Mouse (Mus musculus) midbrain, postnatal 0 days (tissue): Measurements from ENCODE around the gene Fam110c. TPM values are rescaled to one million over a fixed set of nuclear protein-coding genes. Genes with fewer than 3 reads are reported as not detected.

Experiments used
- ATAC-seq: fragments of 200-750 bp; cut with Nextera tagmentation; 2 replicates; pipeline ENCODE4 v1.8.0; 2017; ENCODE audit warnings: moderate number of reproducible peaks, mild to moderate bottlenecking, moderate TSS enrichment, moderate library complexity; ENCODE audit not compliant: low FRiP score
- DNase-seq: peaks from one replicate; pipeline ENCODE4 v3.0.0-alpha.2; 2015; ENCODE audit warnings: low spot score
- H3K27ac ChIP-seq: fragments of 300-500 bp; sonication (generic); 2 replicates; pipeline ENCODE4 v1.5.1; 2014; ENCODE audit warnings: low read depth, mild to moderate bottlenecking, low read length, mixed read lengths
- H3K27me3 ChIP-seq: fragments of 300-500 bp; sonication (generic); 2 replicates; pipeline ENCODE4 v1.6.1; 2014; ENCODE audit warnings: low read length, control low read depth, mixed read lengths; ENCODE audit not compliant: insufficient read depth
- H3K36me3 ChIP-seq: fragments of 300-500 bp; sonication (generic); 2 replicates; pipeline ENCODE4 v1.6.1; 2014; ENCODE audit warnings: low read length, control low read depth, mixed read lengths; ENCODE audit not compliant: insufficient read depth
- H3K4me1 ChIP-seq: fragments of 300-500 bp; sonication (generic); 2 replicates; pipeline ENCODE4 v1.6.1; 2014; ENCODE audit warnings: mild to moderate bottlenecking, control low read depth, antibody characterized with exemption, low read length, mixed read lengths; ENCODE audit not compliant: insufficient read depth
- H3K4me2 ChIP-seq: fragments of 300-500 bp; sonication (generic); 2 replicates; pipeline ENCODE4 v1.6.1; 2014; ENCODE audit warnings: low read depth, mild to moderate bottlenecking, low read length, mixed read lengths; ENCODE audit not compliant: poor library complexity, severe bottlenecking
- H3K4me3 ChIP-seq: fragments of 300-500 bp; sonication (generic); 2 replicates; pipeline ENCODE4 v1.5.1; 2014; ENCODE audit warnings: low read depth, mild to moderate bottlenecking, low read length, moderate library complexity
- H3K9ac ChIP-seq: fragments of 300-500 bp; sonication (generic); replicated peaks from 2 replicates; pipeline ENCODE4 v1.6.1; 2014; ENCODE audit warnings: mild to moderate bottlenecking, low read length, moderate library complexity, mixed read lengths; ENCODE audit not compliant: poor library complexity, severe bottlenecking
- H3K9me3 ChIP-seq: fragments of 300-500 bp; sonication (generic); 2 replicates; pipeline ENCODE4 v1.6.1; 2016; ENCODE audit warnings: low read length, control low read depth
- CTCF ChIP-seq: IDR thresholded peaks from 2 replicates; pipeline ENCODE4 v1.5.1; 2016; ENCODE audit warnings: antibody characterized with exemption, mild to moderate bottlenecking
- WGBS: fragments of 180-500 bp; shearing (Covaris S2); extraction: QIAGEN DNeasy Blood & Tissue Kit; methylation state at CpG from one replicate; pipeline ENCODE4 v1.1.7; 2014; 5-methylcytosine and 5-hydroxymethylcytosine counted together
- polyA plus RNA-seq: library from polyadenylated mRNA; unstranded; fragments of >200 nt; fragmentation: Nextera tagmentation; extraction: Ambion mirVana; gene quantifications from 2 replicates; pipeline ENCODE4 v1.2.1, GENCODE M21; 2015
- total RNA-seq: library from RNA; depleted of rRNA; stranded (reverse); fragments of >200 nt; gene quantifications from 2 replicates; pipeline ENCODE4 v1.2.3, GENCODE M21; 2014; rRNA removed

Gene Fam110c
- total RNA-seq (not detected in 2 replicates), polyA plus RNA-seq (0.22 and 0.31 TPM in 2 replicates)

DNA sequence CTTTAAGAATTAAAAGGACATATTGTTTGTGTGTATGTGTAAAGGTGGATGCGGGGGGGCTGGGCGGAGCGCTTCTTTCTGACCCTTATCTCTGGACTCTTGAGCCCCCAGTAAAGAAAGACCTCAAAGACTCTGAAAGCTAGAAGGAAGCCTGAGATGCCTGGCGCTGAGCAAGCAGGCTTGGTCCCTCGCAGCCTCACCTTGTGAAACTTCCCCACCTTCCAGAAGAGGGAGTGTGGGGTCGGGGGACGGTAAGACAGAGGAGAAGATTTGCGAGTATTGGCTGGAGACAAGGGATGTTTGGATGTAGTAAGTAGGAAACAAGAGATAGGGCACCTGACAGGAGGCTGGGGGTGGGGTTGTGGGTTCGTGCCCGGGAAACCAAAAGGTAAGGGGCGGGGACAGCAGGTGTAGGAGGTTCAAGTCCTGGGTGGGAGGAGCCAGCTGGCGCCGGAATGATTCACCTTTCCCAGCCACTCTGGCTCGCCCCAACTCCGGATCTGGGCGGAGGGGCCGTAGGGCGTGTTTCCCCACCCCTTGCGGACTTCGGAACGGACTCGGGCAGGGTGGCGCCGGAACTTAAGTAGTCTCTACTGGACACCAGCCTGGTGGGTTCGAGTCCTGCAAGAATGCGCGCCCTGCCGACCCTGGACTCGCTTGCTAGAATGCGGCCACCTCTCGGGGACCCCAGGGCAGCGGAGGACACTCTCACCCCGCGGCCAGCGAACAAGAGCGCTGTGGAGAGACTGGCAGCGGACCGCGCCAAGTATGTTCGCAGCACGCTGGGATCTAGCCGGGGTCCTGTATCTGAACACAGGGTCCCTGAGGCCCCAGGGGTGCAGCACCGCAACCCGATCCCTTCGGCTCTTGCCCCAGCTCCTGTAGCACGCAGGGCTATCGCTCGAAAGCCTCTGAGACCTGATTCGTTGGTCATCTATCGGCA is at the start of gene Fam110c:
Gene Fam110c, plus strand, starts transcription at position 450 of the 943 bp plus-strand sequence.
- no peaks in the 10 kb centered on the region for H3K36me3 ChIP-seq
- H3K4me1 ChIP-seq, result no peaks in the 10 kb centered on the region; the same call in 1 of the 2 replicates
- H3K27ac ChIP-seq, result no peak within 1 kb of the TSS
- H3K4me3 ChIP-seq, result peak within 1 kb of the TSS; percentile 36
- DNase-seq (no peak), ATAC-seq (peak; percentile 55)
- TF ChIP-seq CTCF, result peak; percentile 43
- no peak within 1 kb of the TSS for H3K9ac ChIP-seq
- H3K9me3 ChIP-seq, result no peaks in the 10 kb centered on the region
- peak within 1 kb of the TSS; percentile 62 for H3K4me2 ChIP-seq
- peaks cover 32% of the 10 kb centered on the region for H3K27me3 ChIP-seq
- WGBS, result 2% methylated on average over 50 of the region's 50 CpGs

GRCm38 (mm10) chr12:31026423-31026822 is 47.2 kb upstream of the Fam110c start:
- WGBS, result 76% methylated on average over 7 of the region's 7 CpGs
- TF ChIP-seq CTCF, result no peak
- H3K9ac ChIP-seq, result no peak overlapping the region
- no peaks in the 10 kb centered on the region for H3K36me3 ChIP-seq
- H3K4me1 ChIP-seq, result no peaks in the 10 kb centered on the region
- H3K9me3 ChIP-seq, result no peaks in the 10 kb centered on the region
- peak; percentile 1 for DNase-seq
- no peak for ATAC-seq
- H3K27ac ChIP-seq, result no peak overlapping the region
- no peaks in the 10 kb centered on the region for H3K27me3 ChIP-seq
- no peak overlapping the region for H3K4me3 ChIP-seq
- H3K4me2 ChIP-seq, result no peak overlapping the region

- Histone ChIP-seq H3K27me3 (no peaks in the 10 kb centered on the region), H3K4me2 (no peak overlapping the region), H3K4me3 (no peak overlapping the region), H3K36me3 (no peaks in the 10 kb centered on the region), H3K9me3 (no peaks in the 10 kb centered on the region), H3K9ac (no peak overlapping the region), H3K27ac (no peak overlapping the region), H3K4me1 (no peaks in the 10 kb centered on the region)
- no peak for TF ChIP-seq CTCF
- no peak for ATAC-seq
- WGBS, result 88% methylated on average over 4 of the region's 4 CpGs
- DNase-seq, result no peak
These were observed 21.6 kb upstream of the Fam110c start for GRCm38 (mm10) chr12:31052066-31052465.

DNA sequence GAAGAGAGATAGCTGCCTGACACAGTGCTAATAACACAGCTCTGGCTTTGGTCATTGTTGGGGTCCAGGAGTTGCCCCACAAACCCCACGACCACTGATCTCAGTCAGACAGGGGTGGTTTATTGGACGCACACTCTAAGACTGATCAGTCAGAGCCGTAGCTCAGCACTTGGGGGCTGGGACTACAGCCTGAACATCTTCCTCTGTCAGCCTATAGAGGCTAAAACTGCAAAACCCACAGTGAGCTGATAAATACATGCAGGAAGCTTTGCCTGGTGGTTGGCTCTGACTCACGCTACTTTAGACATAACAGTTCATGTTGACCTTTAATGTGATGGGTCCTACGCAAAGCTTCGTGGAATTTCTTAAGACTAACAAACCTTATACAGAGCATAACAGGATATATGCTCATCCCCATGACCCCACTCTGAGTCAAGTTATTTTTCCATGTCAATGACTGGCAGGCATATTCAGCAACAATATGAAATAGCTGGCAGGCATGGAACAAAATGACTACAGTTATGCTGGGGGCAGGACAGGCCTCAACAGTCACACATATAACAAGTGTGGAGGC is 17.3 kb upstream of the Fam110c start:
- TF ChIP-seq CTCF, result no peak
- Histone ChIP-seq H3K9ac (no peak overlapping the region), H3K27me3 (no peaks in the 10 kb centered on the region), H3K27ac (no peak overlapping the region), H3K4me1 (no peaks in the 10 kb centered on the region), H3K36me3 (no peaks in the 10 kb centered on the region), H3K4me3 (no peak overlapping the region), H3K4me2 (no peak overlapping the region), H3K9me3 (no peaks in the 10 kb centered on the region)
- ATAC-seq, result no peak
- WGBS, result 81% methylated on average over 6 of the region's 6 CpGs
- DNase-seq, result no peak

DNA sequence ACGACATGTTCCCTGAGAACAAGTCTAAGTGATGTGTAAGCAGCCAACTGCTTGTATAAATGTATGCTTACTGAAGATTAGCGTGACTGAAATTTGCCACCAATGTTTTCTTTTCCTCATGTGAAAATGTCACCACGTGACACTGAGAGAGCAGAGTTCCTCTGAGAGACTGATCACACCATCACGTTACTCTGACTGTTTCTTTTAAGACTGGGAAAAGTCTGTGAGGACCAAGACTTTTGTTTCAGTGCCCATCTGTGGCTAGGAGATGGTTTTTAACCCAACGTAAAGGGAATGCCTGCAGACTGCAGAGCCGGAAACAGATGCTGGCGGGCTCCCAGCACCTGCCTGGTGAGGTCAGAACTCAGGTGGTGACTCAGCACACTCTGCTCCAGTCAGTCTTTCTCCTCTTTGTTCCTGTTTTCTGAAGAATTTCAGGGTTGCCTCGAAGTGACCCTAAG is 14.2 kb upstream of the Fam110c start:
- Histone ChIP-seq H3K4me1 (no peaks in the 10 kb centered on the region), H3K9me3 (no peaks in the 10 kb centered on the region), H3K36me3 (no peaks in the 10 kb centered on the region), H3K4me2 (no peak overlapping the region), H3K4me3 (no peak overlapping the region), H3K9ac (no peak overlapping the region), H3K27me3 (no peaks in the 10 kb centered on the region), H3K27ac (no peak overlapping the region)
- TF ChIP-seq CTCF, result no peak
- no peak for DNase-seq
- ATAC-seq, result no peak
- WGBS, result 55% methylated on average over 8 of the region's 8 CpGs

DNA sequence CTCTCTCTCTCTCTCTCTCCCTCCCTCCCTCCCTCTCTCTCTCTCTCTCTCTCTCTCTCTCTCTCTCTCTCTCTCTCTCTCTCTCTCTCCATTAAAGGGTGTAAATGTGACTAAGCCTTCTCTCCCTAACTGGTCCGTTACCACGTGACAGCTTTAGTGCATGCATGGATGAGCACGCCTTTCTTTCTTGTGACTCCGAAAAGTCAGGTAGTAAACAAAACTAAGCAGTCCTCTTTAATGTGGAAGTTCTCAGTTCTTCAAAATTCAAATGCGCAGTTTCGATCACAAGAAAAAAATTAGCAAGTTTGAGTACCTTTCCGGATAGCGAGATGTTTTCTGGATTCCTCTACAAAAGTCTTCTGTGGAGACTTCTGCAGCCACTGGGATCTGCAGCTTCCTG is 13.4 kb upstream of the Fam110c start:
- 55% methylated on average over 8 of the region's 8 CpGs for WGBS
- Histone ChIP-seq H3K36me3 (no peaks in the 10 kb centered on the region), H3K4me1 (no peaks in the 10 kb centered on the region), H3K27me3 (no peaks in the 10 kb centered on the region), H3K4me2 (no peak overlapping the region), H3K27ac (no peak overlapping the region), H3K9me3 (no peaks in the 10 kb centered on the region), H3K9ac (no peak overlapping the region), H3K4me3 (no peak overlapping the region)
- no peak for DNase-seq
- no peak for ATAC-seq
- no peak for TF ChIP-seq CTCF
